Mouse (Mus musculus) heart, postnatal 14 days (tissue): ENCODE data around the gene Wfikkn1. TPM values are rescaled to one million over a fixed set of nuclear protein-coding genes. Genes with fewer than 3 reads are reported as not detected.

ENCODE experiments used
- DNase-seq, 2 experiments: peaks; one replicate each; pipeline ENCODE4 v3.0.0; 2021 to 2022
- intact Hi-C: fragments of 180-260 bp; cut with DNase I; formaldehyde crosslinking; loops from one replicate; pipeline ENCODE4 v1.15.1; 2025
- microRNA-seq, 2 experiments: library from miRNA; unstranded; fragments of <30 nt; microRNA quantifications; one replicate each; pipeline ENCODE4 v1.2.0; 2021 to 2022
- total RNA-seq, 2 experiments: library from RNA; stranded (reverse); gene quantifications; 2 replicates each; pipeline ENCODE4 v1.2.3; 2021

The Wfikkn1 gene
- total RNA-seq, 2 experiments from 2014 or later, result 0.91 to 1.00 TPM

- peak; percentile 74 to 79 for DNase-seq
- intact Hi-C loops, result no loop called here
These were observed 51.7 kb downstream of the Wfikkn1 start, which contains the start of gene Jmjd8 for GRCm38 (mm10) chr17:25828712-25829557. Gene Jmjd8 (plus strand): TSS chr17:25828867.

DNA sequence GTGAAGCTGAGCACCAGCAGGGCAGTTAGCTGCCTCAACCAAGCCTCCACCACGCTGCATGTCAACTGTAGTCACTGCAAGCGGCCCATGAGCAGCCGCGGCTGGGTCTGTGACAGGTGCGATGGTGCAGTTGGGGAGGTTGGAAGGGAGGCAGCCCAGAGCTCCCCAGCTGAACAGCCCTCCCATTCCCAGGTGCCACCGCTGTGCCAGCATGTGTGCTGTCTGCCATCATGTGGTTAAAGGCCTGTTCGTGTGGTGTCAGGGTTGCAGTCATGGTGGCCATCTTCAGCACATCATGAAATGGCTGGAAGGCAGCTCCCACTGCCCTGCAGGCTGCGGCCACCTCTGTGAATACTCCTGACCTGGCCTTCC lies 52.4 kb downstream of the Wfikkn1 start:
- DNase-seq, result no peak
- intact Hi-C loops, result no loop called here

Small RNA genes within 50 kb of the gene (microRNA-seq; reads per million reads assigned to microRNA genes)
- gene Mir3082, result 1.1 to 2.8 reads per million in 2 experiments

Other genes starting within 250 kb of the Wfikkn1 start
- gene Gng13, start 163.7 kb downstream of the Wfikkn1 start, total RNA-seq, result 1 to 10 TPM; 1.7 to 2.1 TPM
- 1 to 10 TPM; 1.1 to 4.4 TPM for gene Chtf18, start 153.4 kb downstream of the Wfikkn1 start, total RNA-seq
- gene Rpusd1, start 153.2 kb downstream of the Wfikkn1 start, total RNA-seq, result 1 to 10 TPM; 5.0 to 5.4 TPM
- not detected for gene Mslnl, start 144.8 kb downstream of the Wfikkn1 start, total RNA-seq
- gene Msln, start 126.5 kb downstream of the Wfikkn1 start, total RNA-seq, result 10 to 100 TPM; 30.0 to 34.5 TPM
- gene Narfl, start 107.1 kb downstream of the Wfikkn1 start, total RNA-seq, result 10 to 100 TPM; 44.8 TPM
- gene Haghl, start 95.2 kb downstream of the Wfikkn1 start, total RNA-seq, result 10 to 100 TPM; 15.0 to 15.1 TPM
- under 1 TPM in 1 of 2 experiments, not detected in 1; 0.17 TPM for gene Ccdc78, start 94.3 kb downstream of the Wfikkn1 start, total RNA-seq
- gene Fam173a, start 88.0 kb downstream of the Wfikkn1 start, total RNA-seq, result 10 to 100 TPM; 36.4 to 37.4 TPM
- gene AC134908.4, start 85.2 kb downstream of the Wfikkn1 start, total RNA-seq, result not detected
- gene Metrn, start 83.7 kb downstream of the Wfikkn1 start, total RNA-seq, result 10 to 100 TPM; 67.1 to 74.7 TPM
- 1 to 10 TPM in 1 of 2 experiments, under 1 TPM in 1; 1.00 to 1.2 TPM for gene Fbxl16, start 71.8 kb downstream of the Wfikkn1 start, total RNA-seq
- 10 to 100 TPM; 10.5 to 11.0 TPM for gene Wdr24, start 57.2 kb downstream of the Wfikkn1 start, total RNA-seq
- 10 to 100 TPM; 33.1 to 34.1 TPM for gene Jmjd8, start 52.0 kb downstream of the Wfikkn1 start, total RNA-seq
- 100 to 1,000 TPM; 106 to 109 TPM for gene Stub1, start 47.5 kb downstream of the Wfikkn1 start, total RNA-seq
- gene Rhbdl1, start 43.6 kb downstream of the Wfikkn1 start, total RNA-seq, result 1 to 10 TPM; 2.5 to 3.1 TPM
- 1 to 10 TPM; 2.9 to 3.0 TPM for gene Gm20683, start 39.1 kb downstream of the Wfikkn1 start, total RNA-seq
- gene Rhot2, start 36.0 kb downstream of the Wfikkn1 start, total RNA-seq, result 100 to 1,000 TPM; 103 to 105 TPM
- 1 to 10 TPM; 5.2 to 5.7 TPM for gene Wdr90, start 19.4 kb downstream of the Wfikkn1 start, total RNA-seq
- 100 to 1,000 TPM; 226 to 230 TPM for gene Mcrip2, start 12.1 kb downstream of the Wfikkn1 start, total RNA-seq
- 10 to 100 TPM; 11.3 to 13.2 TPM for gene Mettl26, start 5.8 kb downstream of the Wfikkn1 start, total RNA-seq
- gene Rab40c, start 38.9 kb upstream of the Wfikkn1 start, total RNA-seq, result 10 to 100 TPM; 14.4 to 20.0 TPM
- 10 to 100 TPM; 60.6 to 62.7 TPM for gene Pigq, start 64.1 kb upstream of the Wfikkn1 start, total RNA-seq
- under 1 TPM in 1 of 2 experiments, not detected in 1; 0.17 TPM for gene Nhlrc4, start 64.1 kb upstream of the Wfikkn1 start, total RNA-seq
- gene A930017K11Rik, start 71.7 kb upstream of the Wfikkn1 start, total RNA-seq, result not detected
- 10 to 100 TPM; 11.4 to 13.1 TPM for gene Capn15, start 104.9 kb upstream of the Wfikkn1 start, total RNA-seq
- gene Rab11fip3, start 188.7 kb upstream of the Wfikkn1 start, total RNA-seq, result 10 to 100 TPM; 22.7 to 25.3 TPM
- 10 to 100 TPM; 10.9 to 13.0 TPM for gene Decr2, start 209.5 kb upstream of the Wfikkn1 start, total RNA-seq
- 1 to 10 TPM; 3.1 to 3.6 TPM for gene Nme4, start 214.7 kb upstream of the Wfikkn1 start, total RNA-seq
- gene Tmem8, start 232.4 kb upstream of the Wfikkn1 start, total RNA-seq, result 1 to 10 TPM; 1.2 to 1.9 TPM
- gene Mrpl28, start 242.6 kb upstream of the Wfikkn1 start, total RNA-seq, result 100 to 1,000 TPM; 100 to 115 TPM